Mouse (Mus musculus) midbrain, embryonic 13.5 days (tissue): ENCODE results near the gene Zbtb9. TPM values are rescaled to one million over a fixed set of nuclear protein-coding genes. Genes with fewer than 3 reads are reported as not detected.
A peak's percentile ranks its signal among the peaks of the same experiment; 100 is the strongest.

Experiments
- ATAC-seq: fragments of 200-750 bp; cut with Nextera tagmentation; 2 replicates; pipeline ENCODE4 v1.8.0; 2017; ENCODE audit warnings: mild to moderate bottlenecking, moderate TSS enrichment, moderate library complexity
- H3K27ac ChIP-seq: fragments of 300-500 bp; sonication (generic); 2 replicates; pipeline ENCODE4 v1.5.1; 2015; ENCODE audit warnings: inconsistent platforms, mild to moderate bottlenecking, moderate library complexity
- H3K27me3 ChIP-seq: fragments of 300-500 bp; sonication (generic); 2 replicates; pipeline ENCODE4 v1.6.1; 2015; ENCODE audit warnings: mild to moderate bottlenecking, inconsistent platforms
- H3K36me3 ChIP-seq: fragments of 300-500 bp; sonication (generic); 2 replicates; pipeline ENCODE4 v1.6.1; 2015; ENCODE audit warnings: mild to moderate bottlenecking, inconsistent platforms
- H3K4me1 ChIP-seq: fragments of 300-500 bp; sonication (generic); replicated peaks from 2 replicates; pipeline ENCODE4 v1.6.1; 2015; ENCODE audit warnings: inconsistent platforms
- H3K4me2 ChIP-seq: fragments of 300-500 bp; sonication (generic); replicated peaks from 2 replicates; pipeline ENCODE4 v1.6.1; 2015; ENCODE audit warnings: moderate library complexity, mild to moderate bottlenecking, inconsistent platforms
- H3K4me3 ChIP-seq: fragments of 300-500 bp; sonication (generic); replicated peaks from 2 replicates; pipeline ENCODE4 v1.5.1; 2015; ENCODE audit warnings: mild to moderate bottlenecking, inconsistent platforms
- H3K9ac ChIP-seq: fragments of 300-500 bp; sonication (generic); replicated peaks from 2 replicates; pipeline ENCODE4 v1.6.1; 2015; ENCODE audit warnings: mild to moderate bottlenecking, inconsistent platforms
- H3K9me3 ChIP-seq: fragments of 300-500 bp; sonication (generic); 2 replicates; pipeline ENCODE4 v1.6.1; 2016; ENCODE audit warnings: mild to moderate bottlenecking, inconsistent platforms
- WGBS: fragments of 180-500 bp; shearing (Covaris S2); methylation state at CpG from one replicate; pipeline ENCODE4 v1.1.7; 2015; 5-methylcytosine and 5-hydroxymethylcytosine counted together
- polyA plus RNA-seq: library from polyadenylated mRNA; unstranded; fragments of >200 nt; fragmentation: Nextera tagmentation; extraction: Ambion mirVana; gene quantifications from 2 replicates; pipeline ENCODE4 v1.2.1, GENCODE M21; 2015

Zbtb9 gene
- polyA plus RNA-seq, 1 experiment from 2014 or later: 20.8 TPM

DNA sequence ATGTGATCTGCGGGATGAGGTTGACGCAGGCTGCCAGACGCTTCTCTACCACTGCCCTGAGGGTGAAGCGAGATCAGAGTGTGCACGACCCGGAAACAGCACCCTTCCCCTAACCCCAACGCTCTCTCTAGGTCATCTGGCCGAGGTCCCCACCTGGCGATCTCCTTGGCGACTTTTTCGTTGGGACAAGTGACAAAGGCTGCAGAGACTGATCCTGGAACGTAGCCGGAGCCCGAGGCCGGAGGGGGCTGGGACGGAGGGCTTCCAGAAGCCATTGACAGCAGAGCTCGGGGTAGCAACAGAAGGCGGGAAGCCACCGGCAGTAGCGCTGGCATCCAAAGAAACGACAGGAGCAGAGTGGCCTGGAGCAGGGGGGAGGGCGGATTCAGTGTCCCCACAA, 34.2 kb upstream of the Zbtb9 start:
- H3K9me3 ChIP-seq: no peaks in the 10 kb centered on the region
- peaks cover 61% of the 10 kb centered on the region for H3K4me1 ChIP-seq
- H3K27me3 ChIP-seq: no peaks in the 10 kb centered on the region
- ATAC-seq: peak; percentile 7
- H3K4me2 ChIP-seq: peak overlapping the region; percentile 95
- H3K36me3 ChIP-seq: peaks cover 33% of the 10 kb centered on the region
- H3K27ac ChIP-seq: peak overlapping the region; percentile 65
- H3K9ac ChIP-seq: peak overlapping the region; percentile 79
- H3K4me3 ChIP-seq: peak overlapping the region; percentile 56
- under 1% methylated on average over 22 of the region's 22 CpGs for WGBS

DNA sequence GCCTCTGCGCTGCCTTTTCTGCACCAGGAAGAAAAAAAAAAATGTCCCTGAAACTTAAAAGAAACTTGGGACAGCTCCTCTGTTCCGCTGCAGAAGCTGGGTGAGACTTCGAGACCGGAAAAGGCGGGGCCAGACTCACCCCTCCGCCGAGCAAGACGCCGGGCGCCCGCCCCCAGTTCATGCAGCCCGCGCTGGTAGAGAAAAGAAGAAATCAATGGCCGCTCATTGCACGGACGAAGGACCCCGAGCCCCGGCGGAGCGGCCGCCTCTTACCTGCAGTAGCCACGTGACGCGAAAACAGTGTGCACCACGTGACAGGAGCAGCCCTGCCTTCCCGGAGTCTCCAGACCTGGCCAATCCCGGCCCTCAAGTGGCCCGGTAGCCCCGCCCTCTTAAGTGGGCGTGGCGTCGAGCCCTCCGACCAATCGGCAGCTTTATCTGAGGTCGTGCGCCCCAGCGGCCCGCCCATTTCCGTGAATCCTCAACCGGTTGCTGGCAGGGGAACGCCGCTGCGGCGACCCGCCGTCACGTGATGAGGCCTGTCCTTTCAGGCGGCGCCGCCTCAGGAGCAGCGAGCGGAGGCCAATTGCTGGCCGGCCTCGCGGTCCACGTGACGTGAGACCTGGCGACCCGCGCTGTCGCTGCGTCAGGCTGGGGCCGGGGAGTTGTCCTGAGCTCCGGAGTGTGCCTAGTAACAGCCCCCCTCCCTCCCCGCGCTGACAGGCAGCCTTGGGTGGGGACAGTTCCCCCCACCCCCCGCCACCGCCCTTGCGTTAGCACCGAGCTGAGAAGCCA, 33.6 kb upstream of the Zbtb9 start, which contains the start of gene Cuta:
Cuta (minus strand) TSS at position 392 of the 795 bp plus-strand sequence.
- Histone ChIP-seq H3K4me3 (peak within 1 kb of the TSS; percentile 56), H3K4me1 (peaks cover 61% of the 10 kb centered on the region), H3K27ac (peak within 1 kb of the TSS; percentile 94), H3K4me2 (peak within 1 kb of the TSS; percentile 95), H3K9ac (peak within 1 kb of the TSS; percentile 79), H3K36me3 (peaks cover 31% of the 10 kb centered on the region), H3K9me3 (no peaks in the 10 kb centered on the region), H3K27me3 (no peaks in the 10 kb centered on the region)
- peak; percentile 90 for ATAC-seq
- under 1% methylated on average over 67 of the region's 70 CpGs for WGBS

DNA sequence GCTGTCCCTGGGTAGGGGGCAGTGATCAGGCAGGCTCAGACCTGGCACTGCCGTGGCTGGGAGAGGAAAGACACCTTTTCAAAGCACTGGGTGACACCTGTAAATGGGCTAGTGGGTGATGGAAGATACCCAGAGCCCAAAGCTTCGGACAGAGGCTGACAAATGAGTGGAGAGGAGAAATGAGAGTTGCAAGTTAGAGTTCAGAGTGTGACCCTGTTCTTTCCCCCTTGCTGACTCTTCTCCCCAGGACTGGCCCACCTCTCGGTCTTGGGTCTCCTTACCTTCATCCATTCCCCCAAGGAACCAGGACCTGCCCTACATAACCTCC, 33.0 kb upstream of the Zbtb9 start:
- H3K4me2 ChIP-seq: peak overlapping the region; percentile 95
- peak overlapping the region; percentile 56 for H3K4me3 ChIP-seq
- H3K27me3 ChIP-seq: no peaks in the 10 kb centered on the region
- peak overlapping the region; percentile 94 for H3K27ac ChIP-seq
- H3K9ac ChIP-seq: peak overlapping the region; percentile 72
- ATAC-seq: no peak; the same call in 1 of the 2 replicates
- H3K9me3 ChIP-seq: no peaks in the 10 kb centered on the region
- H3K4me1 ChIP-seq: peaks cover 64% of the 10 kb centered on the region
- H3K36me3 ChIP-seq: peaks cover 30% of the 10 kb centered on the region
- WGBS: 0% methylated on average over 3 of the region's 3 CpGs

DNA sequence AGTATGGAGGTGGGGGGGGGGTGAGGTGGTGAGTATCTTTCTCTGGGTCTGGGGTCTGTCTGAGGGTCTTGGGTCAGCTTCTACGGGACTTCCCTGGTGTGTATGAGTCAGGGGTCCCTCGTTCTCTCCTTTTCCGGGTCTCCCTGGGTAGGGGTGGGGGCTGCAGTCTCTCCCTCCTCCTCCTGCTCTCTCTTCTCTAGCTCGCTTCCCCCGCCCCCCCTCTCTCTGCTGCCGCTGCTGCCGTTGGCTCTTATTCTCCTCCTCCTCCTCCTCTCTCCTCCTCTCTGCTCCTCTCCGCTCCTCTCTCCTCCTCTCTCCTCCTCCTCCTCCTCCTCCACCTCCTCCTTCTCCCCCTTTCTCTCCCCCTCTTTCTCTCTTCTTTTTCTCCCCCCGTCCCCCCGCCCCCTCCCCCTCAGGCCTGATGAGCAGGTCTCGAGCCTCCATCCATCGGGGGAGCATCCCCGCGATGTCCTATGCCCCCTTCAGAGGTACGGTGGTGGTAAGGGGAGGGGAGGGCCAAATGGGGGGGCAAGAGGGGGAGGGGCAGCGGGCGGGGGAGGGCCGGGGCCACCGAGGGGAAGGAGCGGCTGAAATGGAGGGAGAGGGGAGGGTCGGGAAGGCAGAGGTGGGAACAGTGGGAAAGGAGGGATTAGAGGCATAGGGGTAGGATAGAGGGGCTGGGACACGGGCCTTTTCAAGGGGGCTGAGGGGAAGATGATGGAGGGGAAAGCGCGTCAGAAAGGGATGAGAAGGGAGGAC, 31.8 kb upstream of the Zbtb9 start, which contains the start of gene Syngap1:
Syngap1 (plus strand) TSS at position 223 of the 759 bp plus-strand sequence.
- no peak for ATAC-seq
- 2% methylated on average over 23 of the region's 24 CpGs for WGBS

DNA sequence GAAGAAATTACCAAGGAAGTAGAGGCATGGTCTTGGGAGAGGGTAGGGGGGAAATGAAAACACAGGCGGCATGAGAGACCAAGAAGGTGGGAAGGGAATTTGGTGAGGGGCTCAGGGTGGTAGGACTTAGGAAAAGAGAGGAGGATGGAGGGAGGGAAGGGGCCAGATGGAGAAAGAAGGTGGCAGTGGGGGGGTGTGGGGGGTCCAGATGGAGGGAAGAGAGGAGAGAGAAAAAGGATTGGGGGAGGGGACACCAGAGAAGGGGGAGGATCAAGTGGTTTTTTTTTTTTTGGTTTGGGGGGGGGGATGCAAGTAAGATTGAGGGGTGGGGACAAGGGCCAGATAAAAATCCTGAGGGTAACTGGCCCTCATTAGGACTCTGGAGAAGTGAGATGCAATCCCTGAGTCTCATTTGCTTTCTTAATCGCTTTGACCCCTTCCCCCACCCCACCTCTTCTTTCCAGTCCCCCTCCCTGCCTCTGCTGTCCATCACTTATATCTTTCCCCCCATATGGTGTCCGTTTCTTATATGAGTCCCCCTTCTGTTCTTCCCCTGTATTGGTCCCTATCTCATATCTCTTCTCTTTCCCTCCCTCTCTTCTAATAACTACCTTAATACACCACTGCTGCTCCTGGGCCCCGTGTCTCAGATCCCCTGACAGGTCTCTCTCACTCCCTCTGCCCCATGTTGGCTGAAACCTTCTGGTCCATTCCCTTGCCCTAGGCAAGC, 31.0 kb upstream of the Zbtb9 start:
- peak overlapping the region; percentile 70 for H3K4me2 ChIP-seq
- WGBS: 4% methylated on average over 4 of the region's 4 CpGs
- H3K4me1 ChIP-seq: peaks cover 84% of the 10 kb centered on the region
- peak overlapping the region; percentile 80 for H3K9ac ChIP-seq
- peaks cover 10% of the 10 kb centered on the region for H3K36me3 ChIP-seq
- H3K4me3 ChIP-seq: peak overlapping the region; percentile 51
- no peak for ATAC-seq
- H3K27me3 ChIP-seq: no peaks in the 10 kb centered on the region
- H3K9me3 ChIP-seq: no peaks in the 10 kb centered on the region
- peak overlapping the region; percentile 94 for H3K27ac ChIP-seq

More for the DNA sequence above, 31.8 kb upstream of the Zbtb9 start, which contains the start of gene Syngap1:
- Histone ChIP-seq H3K27ac (peak within 1 kb of the TSS; percentile 94), H3K36me3 (peaks cover 17% of the 10 kb centered on the region), H3K9me3 (no peaks in the 10 kb centered on the region), H3K4me2 (peak within 1 kb of the TSS; percentile 95), H3K9ac (peak within 1 kb of the TSS; percentile 80), H3K4me1 (peaks cover 76% of the 10 kb centered on the region), H3K27me3 (no peaks in the 10 kb centered on the region), H3K4me3 (peak within 1 kb of the TSS; percentile 56)

DNA sequence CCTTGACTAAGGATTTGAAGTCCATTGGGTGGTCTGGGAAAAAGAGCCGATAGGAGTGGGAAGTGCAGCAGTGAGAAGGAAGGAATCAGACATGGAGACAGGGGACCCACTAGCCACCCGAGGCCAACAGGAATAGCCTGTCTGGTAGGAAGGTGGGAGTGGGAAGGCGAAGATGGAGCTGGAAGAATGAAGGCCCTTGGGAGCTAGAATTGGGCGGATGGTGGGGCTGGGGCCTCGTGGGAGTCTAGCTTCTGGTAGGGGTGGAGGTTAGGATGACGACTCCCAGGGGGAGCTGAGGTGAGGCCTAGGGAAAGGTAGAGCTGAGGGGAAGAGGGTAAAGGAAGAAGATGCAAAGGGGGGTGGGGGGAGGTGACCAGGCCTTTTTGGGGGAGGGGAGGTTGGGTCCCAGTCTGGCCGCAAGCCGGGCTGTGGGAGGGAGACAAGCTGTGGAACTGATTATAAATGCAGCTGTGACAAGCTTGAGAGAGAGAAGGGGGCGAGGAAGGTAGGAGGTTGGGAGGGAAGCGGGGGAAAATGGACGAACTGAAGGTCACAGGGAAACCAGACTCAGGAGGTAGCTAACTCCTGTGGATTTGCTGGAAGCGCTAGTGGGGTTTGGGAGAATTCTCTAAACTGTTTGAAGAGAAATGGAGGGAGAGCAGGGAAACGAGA, 27.0 kb upstream of the Zbtb9 start:
- Histone ChIP-seq H3K27me3 (no peaks in the 10 kb centered on the region), H3K9me3 (no peaks in the 10 kb centered on the region), H3K27ac (peak overlapping the region; percentile 86), H3K4me2 (peak overlapping the region; percentile 81), H3K36me3 (0 out of 2 replicates have a peak, but pooled peaks cover 5% of the 10 kb centered on the region), H3K4me1 (peaks cover 86% of the 10 kb centered on the region), H3K9ac (peak overlapping the region; percentile 73), H3K4me3 (peak overlapping the region; percentile 44)
- no peak for ATAC-seq
- WGBS: 22% methylated on average over 13 of the region's 13 CpGs

DNA sequence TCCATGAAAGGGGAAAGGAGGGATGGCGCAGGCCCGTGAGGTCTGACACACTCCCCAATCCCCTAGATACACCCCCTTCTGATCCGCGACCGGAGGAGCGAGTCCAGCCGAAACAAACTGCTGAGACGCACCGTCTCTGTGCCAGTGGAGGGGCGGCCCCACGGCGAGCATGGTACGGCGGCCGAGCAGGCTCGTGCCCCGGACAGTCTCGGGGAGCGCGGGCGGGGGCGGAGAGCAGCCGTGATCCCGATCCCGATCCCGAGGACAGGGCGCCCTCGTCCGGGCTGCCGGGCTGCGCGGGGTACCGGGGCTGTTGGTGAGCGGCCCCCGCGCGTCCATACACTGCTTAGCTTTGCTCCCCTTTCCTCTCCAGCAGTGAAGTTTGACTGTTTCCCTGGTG, 26.4 kb upstream of the Zbtb9 start:
- H3K9me3 ChIP-seq: no peaks in the 10 kb centered on the region
- peak overlapping the region; percentile 44 for H3K4me3 ChIP-seq
- H3K9ac ChIP-seq: peak overlapping the region; percentile 73
- no peaks in the 10 kb centered on the region for H3K27me3 ChIP-seq
- ATAC-seq: 0 out of 2 replicates have a peak, but pooled peaks have one; percentile 15
- WGBS: under 1% methylated on average over 37 of the region's 37 CpGs
- peak overlapping the region; percentile 86 for H3K27ac ChIP-seq
- 0 out of 2 replicates have a peak, but pooled peaks cover 5% of the 10 kb centered on the region for H3K36me3 ChIP-seq
- peaks cover 91% of the 10 kb centered on the region for H3K4me1 ChIP-seq
- H3K4me2 ChIP-seq: peak overlapping the region; percentile 81

DNA sequence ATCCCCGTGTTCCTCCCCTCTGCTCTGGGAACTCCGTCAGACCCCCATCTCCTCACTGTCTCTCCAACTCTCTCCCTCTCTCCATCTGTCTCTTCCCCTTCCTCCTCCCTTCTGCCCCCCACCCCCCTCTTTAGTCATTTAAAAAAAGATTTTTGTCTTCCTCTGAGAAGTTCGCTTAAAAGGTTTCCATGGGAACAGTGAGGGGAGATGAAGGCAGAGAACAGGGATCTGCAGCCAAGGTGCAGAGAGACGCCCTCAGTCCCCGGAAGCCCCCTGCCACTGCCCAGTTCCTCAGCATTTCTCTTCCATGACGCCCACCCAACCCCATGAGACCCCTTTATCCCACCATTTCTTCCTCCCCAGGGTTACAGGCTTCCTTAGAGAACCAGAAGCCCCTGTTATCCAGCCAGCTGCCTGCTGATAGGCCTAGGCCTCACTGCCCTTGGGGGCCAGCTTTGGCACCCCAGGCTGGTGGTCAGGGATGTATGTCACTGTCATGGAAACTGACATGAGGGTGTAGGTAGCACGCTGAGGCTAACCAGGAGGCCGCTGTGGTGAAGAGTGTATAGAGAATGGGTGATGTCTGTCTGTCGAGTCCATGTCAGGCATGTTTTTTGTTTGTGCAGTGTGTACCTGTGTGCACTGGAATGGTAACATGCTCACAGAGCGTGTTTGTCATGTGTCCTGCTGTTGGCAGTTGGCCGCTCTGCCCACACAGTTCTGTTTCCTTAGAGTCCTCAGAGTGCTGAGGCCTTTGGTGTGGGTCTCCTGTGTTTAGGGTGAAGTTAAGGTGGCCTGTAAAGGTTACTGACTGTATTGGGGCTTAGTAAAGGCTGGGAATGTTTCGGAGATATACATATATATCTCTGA, 25.5 kb upstream of the Zbtb9 start:
- Histone ChIP-seq H3K9me3 (no peaks in the 10 kb centered on the region), H3K9ac (peak overlapping the region; percentile 73), H3K4me2 (peak overlapping the region; percentile 81), H3K4me1 (peaks cover 90% of the 10 kb centered on the region), H3K27ac (peak overlapping the region; percentile 86), H3K27me3 (no peaks in the 10 kb centered on the region), H3K36me3 (0 out of 2 replicates have a peak, but pooled peaks cover 5% of the 10 kb centered on the region), H3K4me3 (peak overlapping the region; percentile 44; the same call in 1 of the 2 replicates)
- 19% methylated on average over 12 of the region's 12 CpGs for WGBS
- no peak for ATAC-seq

DNA sequence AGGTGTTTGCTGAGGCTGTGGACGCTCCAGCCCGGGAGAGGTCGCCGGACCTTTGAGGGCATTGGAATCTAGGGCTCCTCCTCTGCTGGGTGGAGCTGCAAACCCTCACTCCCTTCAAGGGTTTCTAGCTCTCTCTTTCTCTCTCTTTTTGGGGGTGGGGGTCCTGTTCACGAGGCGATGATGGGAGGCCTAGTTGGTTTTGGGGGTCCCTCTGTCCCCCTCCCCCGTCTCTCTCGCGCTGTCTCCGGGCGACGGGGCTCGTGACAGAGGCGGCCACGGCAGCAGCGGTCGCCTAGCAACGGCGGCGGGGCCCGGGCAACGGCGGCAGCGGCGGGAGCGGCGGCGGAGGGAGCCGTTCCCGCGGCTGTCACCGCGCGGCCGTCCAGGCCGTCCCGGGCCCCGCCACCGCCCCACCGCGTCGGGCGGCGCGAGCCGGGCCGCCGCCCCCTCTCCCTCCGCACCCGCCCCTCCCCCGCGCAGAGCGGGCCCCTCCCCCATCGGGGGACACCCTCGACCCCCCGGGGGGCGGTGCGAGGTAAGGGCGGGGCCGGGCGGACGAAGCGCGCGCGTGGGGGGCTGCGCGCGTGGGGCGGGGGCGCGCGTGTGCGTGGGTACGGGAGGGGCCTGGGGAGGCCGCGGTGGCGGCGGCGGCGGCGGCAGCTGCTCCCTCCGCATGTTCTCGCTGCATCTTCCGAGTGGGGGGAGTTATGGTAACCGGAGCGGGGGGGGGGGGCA, 24.5 kb upstream of the Zbtb9 start:
- Histone ChIP-seq H3K4me1 (peaks cover 91% of the 10 kb centered on the region), H3K4me2 (peak overlapping the region; percentile 88), H3K9ac (peak overlapping the region; percentile 92), H3K27me3 (no peaks in the 10 kb centered on the region), H3K36me3 (0 out of 2 replicates have a peak, but pooled peaks cover 5% of the 10 kb centered on the region), H3K4me3 (peak overlapping the region; percentile 74), H3K9me3 (no peaks in the 10 kb centered on the region), H3K27ac (peak overlapping the region; percentile 93)
- no peak for ATAC-seq
- under 1% methylated on average over 52 of the region's 87 CpGs for WGBS

DNA sequence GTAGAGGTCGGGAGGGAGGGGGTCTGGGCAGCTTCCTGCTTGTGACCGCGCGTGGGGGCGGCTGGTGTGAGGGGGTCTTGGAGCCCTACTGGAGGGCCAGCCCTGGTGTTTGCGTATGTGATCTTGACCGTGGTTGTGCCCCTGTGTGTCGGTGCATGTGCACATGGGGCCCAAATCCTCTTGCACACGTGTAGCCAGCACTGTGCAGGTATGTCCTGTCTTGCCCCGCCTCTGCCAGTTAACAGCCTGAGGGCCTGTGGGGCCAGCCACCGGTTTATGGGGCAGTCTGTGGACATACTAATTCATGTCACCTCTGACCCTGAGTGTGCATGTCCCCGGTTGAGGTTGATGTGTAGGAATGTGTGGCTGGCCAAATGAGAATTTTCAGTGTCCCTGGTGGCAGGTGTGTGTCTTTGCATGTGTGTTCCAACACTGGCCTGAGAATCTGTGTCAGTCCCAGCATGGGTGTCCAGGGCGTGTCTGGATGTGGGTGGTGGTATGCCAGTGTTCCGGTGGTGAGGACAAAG, 23.9 kb upstream of the Zbtb9 start:
- H3K9me3 ChIP-seq: no peaks in the 10 kb centered on the region
- ATAC-seq: peak; percentile 43
- H3K36me3 ChIP-seq: 0 out of 2 replicates have a peak, but pooled peaks cover 5% of the 10 kb centered on the region
- 6% methylated on average over 14 of the region's 14 CpGs for WGBS
- H3K4me3 ChIP-seq: peak overlapping the region; percentile 74
- H3K27ac ChIP-seq: peak overlapping the region; percentile 93
- peak overlapping the region; percentile 88 for H3K4me2 ChIP-seq
- no peaks in the 10 kb centered on the region for H3K27me3 ChIP-seq
- H3K9ac ChIP-seq: peak overlapping the region; percentile 92
- H3K4me1 ChIP-seq: peaks cover 91% of the 10 kb centered on the region
